Mouse (Mus musculus) MEL (cell line): ENCODE data around the gene Kcne3. TPM values are rescaled to one million over a fixed set of nuclear protein-coding genes. Genes with fewer than 3 reads are reported as not detected.

Source experiments
- DNase-seq: peaks from one replicate; pipeline ENCODE4 v3.0.0; 2011; ENCODE audit warnings: low read depth, low spot score
- H3K27ac ChIP-seq: 2 replicates; pipeline ENCODE4 v1.5.1; 2012; ENCODE audit warnings: low read depth, mild to moderate bottlenecking, control low read depth, low read length, moderate library complexity; ENCODE audit not compliant: control insufficient read depth
- H3K27me3 ChIP-seq, 2 experiments: fragments of 150-350 bp in 1 of 2; sonication (generic) in 1 of 2; 2 replicates each; pipeline ENCODE4 v1.6.1; 2012; ENCODE audit warnings: low read length in 2 of 2, mild to moderate bottlenecking in 2 of 2, improper control_type of control experiment in 1 of 2, moderate library complexity in 1 of 2; ENCODE audit not compliant: insufficient read depth in 2 of 2, control insufficient read depth in 1 of 2
- H3K36me3 ChIP-seq, 2 experiments: 2 replicates each; pipeline ENCODE4 v1.6.1; 2012 to 2014; ENCODE audit warnings: low read length in 2 of 2, improper control_type of control experiment in 1 of 2, inconsistent platforms in 1 of 2, mild to moderate bottlenecking in 1 of 2; ENCODE audit not compliant: insufficient read depth in 2 of 2, control insufficient read depth in 1 of 2
- H3K4me1 ChIP-seq, 2 experiments: fragments of 150-350 bp in 1 of 2; sonication (generic) in 1 of 2; 2 replicates each; pipeline ENCODE4 v1.6.1; 2012; ENCODE audit warnings: low read length in 2 of 2, improper control_type of control experiment in 1 of 2, mild to moderate bottlenecking in 1 of 2; ENCODE audit not compliant: insufficient read depth in 2 of 2, control insufficient read depth in 1 of 2
- H3K4me3 ChIP-seq, 2 experiments: fragments of 150-350 bp in 1 of 2; sonication (generic) in 1 of 2; 2 replicates each; pipeline ENCODE4 v1.5.1; 2012; ENCODE audit warnings: low read depth in 2 of 2, low read length in 2 of 2, mild to moderate bottlenecking in 2 of 2, moderate library complexity in 2 of 2, control low read depth in 1 of 2, improper control_type of control experiment in 1 of 2; ENCODE audit not compliant: control insufficient read depth in 1 of 2, insufficient read depth in 1 of 2
- H3K79me2 ChIP-seq: 2 replicates; pipeline ENCODE4 v1.6.1; 2012; ENCODE audit warnings: mild to moderate bottlenecking, low read length, moderate library complexity; ENCODE audit not compliant: control insufficient read depth, poor library complexity, insufficient read depth
- H3K9ac ChIP-seq: 2 replicates; pipeline ENCODE4 v1.6.1; 2012; ENCODE audit warnings: low read depth, mild to moderate bottlenecking, control low read depth, low read length, moderate library complexity; ENCODE audit not compliant: control insufficient read depth, poor library complexity, severe bottlenecking
- H3K9me3 ChIP-seq: fragments of 150-350 bp; sonication (generic); replicated peaks from 2 replicates; pipeline ENCODE4 v1.6.1; 2012; ENCODE audit warnings: mild to moderate bottlenecking, low read length, improper control_type of control experiment, moderate library complexity; ENCODE audit not compliant: insufficient read depth
- CHD2 ChIP-seq: IDR thresholded peaks from 2 replicates; pipeline ENCODE4 v1.6.1; 2011; ENCODE audit warnings: low read length, improper control_type of control experiment
- E2F4 ChIP-seq: IDR thresholded peaks from 2 replicates; pipeline ENCODE4 v1.6.1; 2011; ENCODE audit warnings: low read depth, low read length, improper control_type of control experiment, borderline replicate concordance
- EP300 ChIP-seq, 2 experiments: IDR thresholded peaks; 2 replicates each; pipeline ENCODE4 v1.6.1; 2011; ENCODE audit warnings: improper control_type of control experiment in 2 of 2, low read length in 2 of 2, low read depth in 1 of 2, mild to moderate bottlenecking in 1 of 2
- HCFC1 ChIP-seq: IDR thresholded peaks from 2 replicates; pipeline ENCODE4 v1.6.1; 2012; ENCODE audit warnings: low read depth, mild to moderate bottlenecking, inconsistent platforms, low read length, improper control_type of control experiment, moderate library complexity
- MAFK ChIP-seq: IDR thresholded peaks from 2 replicates; pipeline ENCODE4 v1.6.1; 2011; ENCODE audit warnings: low read depth, mild to moderate bottlenecking, low read length, improper control_type of control experiment, borderline replicate concordance
- MAX ChIP-seq: IDR thresholded peaks from 2 replicates; pipeline ENCODE4 v1.6.1; 2011; ENCODE audit warnings: low read length, improper control_type of control experiment
- MAZ ChIP-seq: IDR thresholded peaks from 2 replicates; pipeline ENCODE4 v1.6.1; 2012; ENCODE audit warnings: low read depth, mild to moderate bottlenecking, inconsistent platforms, low read length, improper control_type of control experiment
- MEF2A ChIP-seq: IDR thresholded peaks from 2 replicates; pipeline ENCODE4 v1.6.1; 2014; ENCODE audit warnings: low read depth, mild to moderate bottlenecking, inconsistent platforms, low read length, improper control_type of control experiment; ENCODE audit not compliant: poor library complexity, insufficient replicate concordance, severe bottlenecking; ENCODE audit errors: extremely low read depth
- MXI1 ChIP-seq: IDR thresholded peaks from 2 replicates; pipeline ENCODE4 v1.6.1; 2011; ENCODE audit warnings: mild to moderate bottlenecking, low read depth, low read length, improper control_type of control experiment
- MYC ChIP-seq: IDR thresholded peaks from 2 replicates; pipeline ENCODE4 v1.6.1; 2011; ENCODE audit warnings: low read depth, mild to moderate bottlenecking, low read length, improper control_type of control experiment, moderate library complexity
- NRF1 ChIP-seq: IDR thresholded peaks from 2 replicates; pipeline ENCODE4 v1.6.1; 2014; ENCODE audit warnings: low read depth, mild to moderate bottlenecking, inconsistent platforms, low read length, improper control_type of control experiment, moderate library complexity; ENCODE audit not compliant: poor library complexity, insufficient read depth, severe bottlenecking
- POLR2AphosphoS2 ChIP-seq: IDR thresholded peaks from 2 replicates; pipeline ENCODE4 v1.6.1; 2011; ENCODE audit warnings: low read length, improper control_type of control experiment
- POLR2AphosphoS5 ChIP-seq: IDR thresholded peaks from 2 replicates; pipeline ENCODE4 v1.6.1; 2012; ENCODE audit warnings: low read depth, borderline replicate concordance, mild to moderate bottlenecking, inconsistent platforms, low read length, moderate library complexity, mixed read lengths
- RAD21 ChIP-seq: IDR thresholded peaks from 2 replicates; pipeline ENCODE4 v1.6.1; 2011; ENCODE audit warnings: mild to moderate bottlenecking, low read depth, low read length, improper control_type of control experiment
- RCOR1 ChIP-seq: IDR thresholded peaks from 2 replicates; pipeline ENCODE4 v1.6.1; 2012; ENCODE audit warnings: low read depth, mild to moderate bottlenecking, inconsistent platforms, low read length, improper control_type of control experiment
- SIN3A ChIP-seq: IDR thresholded peaks from 2 replicates; pipeline ENCODE4 v1.6.1; 2012; ENCODE audit warnings: low read length, improper control_type of control experiment, inconsistent platforms
- SMC3 ChIP-seq: IDR thresholded peaks from 2 replicates; pipeline ENCODE4 v1.6.1; 2011; ENCODE audit warnings: low read depth, low read length, improper control_type of control experiment
- TBP ChIP-seq: IDR thresholded peaks from 2 replicates; pipeline ENCODE4 v1.8.0; 2011; ENCODE audit warnings: low read depth, low read length, improper control_type of control experiment
- USF2 ChIP-seq, 2 experiments: IDR thresholded peaks; 2 replicates each; pipeline ENCODE4 v1.6.1; 2011 to 2012; ENCODE audit warnings: improper control_type of control experiment in 2 of 2, low read length in 2 of 2, borderline replicate concordance in 1 of 2, inconsistent platforms in 1 of 2, low read depth in 1 of 2, mild to moderate bottlenecking in 1 of 2; ENCODE audit not compliant: insufficient read depth in 1 of 2
- ZC3H11A ChIP-seq: IDR thresholded peaks from 2 replicates; pipeline ENCODE4 v1.6.1; 2012; ENCODE audit warnings: low read depth, mild to moderate bottlenecking, inconsistent platforms, low read length, improper control_type of control experiment
- ZKSCAN1 ChIP-seq: IDR thresholded peaks from 2 replicates; pipeline ENCODE4 v1.6.1; 2012; ENCODE audit warnings: low read depth, mild to moderate bottlenecking, inconsistent platforms, low read length, improper control_type of control experiment, moderate library complexity
- ZNF384 ChIP-seq: IDR thresholded peaks from 2 replicates; pipeline ENCODE4 v1.6.1; 2012; ENCODE audit warnings: low read depth, mild to moderate bottlenecking, inconsistent platforms, low read length, improper control_type of control experiment
- polyA plus RNA-seq, 2 experiments: library from polyadenylated mRNA; stranded (reverse) in 1 of 2; unstranded in 1 of 2; fragments of >175 nt in 1 of 2; fragments of >200 nt in 1 of 2; gene quantifications; 2 replicates each; pipeline versions ENCODE4 v1.2.1 to v1.2.4; 2012; ENCODE audit warnings: low replicate concordance in 2 of 2, low read depth in 1 of 2; ENCODE audit not compliant: insufficient read length in 2 of 2, insufficient read depth in 1 of 2, missing spikeins in 1 of 2
- total RNA-seq: library from RNA; depleted of rRNA; stranded (reverse); fragments of 300-350 nt; gene quantifications from 2 replicates; pipeline ENCODE4 v1.2.3, GENCODE M21; 2012

The Kcne3 gene
- total and polyA plus RNA-seq, 3 experiments: 4.9 to 6.7 TPM; not detected in 1

- Histone ChIP-seq H3K9me3 (no peaks in the 10 kb centered on the region), H3K36me3 (peaks cover 0 to 27% of the 10 kb centered on the region in 2 experiments; a peak in 2 of 4 replicates), H3K79me2 (no peaks in the 10 kb centered on the region; the same call in 1 of the 2 replicates), H3K4me3 (no peak overlapping the region), H3K27ac (no peak overlapping the region), H3K27me3 (no peaks in the 10 kb centered on the region), H3K4me1 (peaks cover 13 to 15% of the 10 kb centered on the region in 2 experiments), H3K9ac (no peak overlapping the region)
- no peak for TF ChIP-seq HCFC1
- TF ChIP-seq SIN3A: no peak
- TF ChIP-seq MYC: no peak
- no peak for TF ChIP-seq ZNF384
- no peak for TF ChIP-seq CHD2
- no peak for TF ChIP-seq NRF1
- TF ChIP-seq USF2 (IDR thresholded peaks at IDR 0.05; ENCODE audit: borderline replicate concordance in 1 of 2, insufficient read depth in 1 of 2, low read depth in 1 of 2, low read length in 2 of 2): no peak
- no peak for TF ChIP-seq ZKSCAN1
- TF ChIP-seq RAD21: no peak
- no peak for TF ChIP-seq POLR2AphosphoS2
- no peak for TF ChIP-seq MAX
- TF ChIP-seq MAZ: no peak
- TF ChIP-seq MAFK: no peak
- TF ChIP-seq POLR2AphosphoS5: no peak
- no peak for DNase-seq
Measured at GRCm38 (mm10) chr7:100230646-100231045, 54.3 kb downstream of the Kcne3 start.

- Histone ChIP-seq H3K79me2 (no peaks in the 10 kb centered on the region; the same call in 1 of the 2 replicates), H3K4me3 (no peak overlapping the region), H3K9me3 (no peaks in the 10 kb centered on the region), H3K4me1 (peaks cover 13 to 15% of the 10 kb centered on the region in 2 experiments), H3K36me3 (peaks cover 0 to 25% of the 10 kb centered on the region in 2 experiments; a peak in 2 of 4 replicates), H3K27ac (no peak overlapping the region), H3K27me3 (no peaks in the 10 kb centered on the region), H3K9ac (no peak overlapping the region)
- DNase-seq: no peak
- TF ChIP-seq ZNF384: no peak
- TF ChIP-seq MEF2A: no peak
- TF ChIP-seq SMC3: no peak
- no peak for TF ChIP-seq MXI1
- no peak for TF ChIP-seq ZC3H11A
- TF ChIP-seq RAD21: no peak
- no peak for TF ChIP-seq RCOR1
- TF ChIP-seq EP300 (IDR thresholded peaks at IDR 0.05; ENCODE audit: low read depth in 1 of 2, low read length in 2 of 2): no peak
- no peak for TF ChIP-seq HCFC1
- TF ChIP-seq E2F4: no peak
- no peak for TF ChIP-seq MAFK
- no peak for TF ChIP-seq TBP
- TF ChIP-seq NRF1: no peak
- TF ChIP-seq ZKSCAN1: no peak
- TF ChIP-seq USF2 (IDR thresholded peaks at IDR 0.05; ENCODE audit: borderline replicate concordance in 1 of 2, insufficient read depth in 1 of 2, low read depth in 1 of 2, low read length in 2 of 2): no peak
- no peak for TF ChIP-seq POLR2AphosphoS5
Measured at GRCm38 (mm10) chr7:100231661-100232060, 55.4 kb downstream of the Kcne3 start.
